Mouse (Mus musculus) left cerebral cortex, postnatal 14 days (tissue): ENCODE results near the gene Cd200r1. TPM values are rescaled to one million over a fixed set of nuclear protein-coding genes. Genes with fewer than 3 reads are reported as not detected.
"Not testable (repeated sequence)": the region's sequence is repeated elsewhere in the genome, so short reads cannot be mapped to it uniquely, and the experiment has no call there.

ENCODE experiments used
- DNase-seq, 2 experiments: peaks; one replicate each; pipeline ENCODE4 v3.0.0; 2021 to 2022; ENCODE audit warnings: low spot score in 2 of 2, mixed read lengths in 1 of 2
- intact Hi-C: fragments of 180-260 bp; cut with DNase I; formaldehyde crosslinking; loops from one replicate; pipeline ENCODE4 v1.15.1; 2025
- total RNA-seq, 2 experiments: library from RNA; stranded (reverse); gene quantifications; 2 replicates each; pipeline ENCODE4 v1.2.3; 2021

Gene Cd200r1
- total RNA-seq, 2 experiments from 2014 or later = 0.59 to 0.90 TPM

- intact Hi-C loops = loop anchor here (10.0 kb wide), 1 partner anchor 659 kb away; the partner anchor contains the start of gene Cd200
- DNase-seq = peak; percentile 87 to 90
Measured at GRCm38 (mm10) chr16:44745866-44746562, 19.5 kb upstream of the Cd200r1 start, which contains the start of gene Gtpbp8. Gene Gtpbp8 (minus strand): TSS chr16:44746363.

GRCm38 (mm10) chr16:44748007-44748406 lies 17.5 kb upstream of the Cd200r1 start:
- intact Hi-C loops = loop anchor here (10.0 kb wide), 1 partner anchor 657 kb away; the partner anchor contains the start of gene Cd200

GRCm38 (mm10) chr16:44757700-44758099 lies 7.8 kb upstream of the Cd200r1 start:
- intact Hi-C loops = no loop called here
- DNase-seq = no peak

More at GRCm38 (mm10) chr16:44748007-44748406, 17.5 kb upstream of the Cd200r1 start:
- no peak for DNase-seq

- no peak for DNase-seq
- intact Hi-C loops = no loop called here
Measured at GRCm38 (mm10) chr16:44761811-44762210, 3.7 kb upstream of the Cd200r1 start.

- DNase-seq = peak in 1 of 2 experiments; percentile 20
- intact Hi-C loops = no loop called here
Measured at GRCm38 (mm10) chr16:44766320-44766892, 870 bp downstream of the Cd200r1 start.

- intact Hi-C loops = no loop called here
- no peak for DNase-seq
Measured at GRCm38 (mm10) chr16:44767506-44767905, 2.0 kb downstream of the Cd200r1 start.

- DNase-seq = no peak
- intact Hi-C loops = loop anchor here (2.0 kb wide), 1 partner anchor 321 kb away; no protein-coding TSS in a partner anchor
Measured at GRCm38 (mm10) chr16:44767967-44768366, 2.4 kb downstream of the Cd200r1 start.

- intact Hi-C loops = no loop called here
Measured at GRCm38 (mm10) chr16:44772577-44772976, 7.0 kb downstream of the Cd200r1 start.

GRCm38 (mm10) chr16:44773673-44774072 lies 8.1 kb downstream of the Cd200r1 start:
- intact Hi-C loops = no loop called here
- DNase-seq = no peak

More at GRCm38 (mm10) chr16:44772577-44772976, 7.0 kb downstream of the Cd200r1 start:
- no peak for DNase-seq

GRCm38 (mm10) chr16:44774201-44774600 lies 8.7 kb downstream of the Cd200r1 start:
- intact Hi-C loops = no loop called here
- no peak for DNase-seq

- intact Hi-C loops = no loop called here
- peak in 1 of 2 experiments; percentile 22 for DNase-seq
Measured at GRCm38 (mm10) chr16:44778538-44779147, 13.1 kb downstream of the Cd200r1 start.

GRCm38 (mm10) chr16:44779494-44779893 lies 14.0 kb downstream of the Cd200r1 start:
- intact Hi-C loops = no loop called here
- DNase-seq = no peak

GRCm38 (mm10) chr16:44780751-44781150 lies 15.2 kb downstream of the Cd200r1 start:
- no peak for DNase-seq
- intact Hi-C loops = no loop called here

GRCm38 (mm10) chr16:44786934-44787333 lies 21.4 kb downstream of the Cd200r1 start:
- intact Hi-C loops = no loop called here
- no peak for DNase-seq

- no peak for DNase-seq
Measured at GRCm38 (mm10) chr16:44794416-44794815, 28.9 kb downstream of the Cd200r1 start.

GRCm38 (mm10) chr16:44805976-44806375 lies 40.4 kb downstream of the Cd200r1 start:
- no peak for DNase-seq
- intact Hi-C loops = loop anchor here (5.0 kb wide), 1 partner anchor 66 kb away; no protein-coding TSS in a partner anchor

More at GRCm38 (mm10) chr16:44794416-44794815, 28.9 kb downstream of the Cd200r1 start:
- intact Hi-C loops = no loop called here

- DNase-seq, intact Hi-C loops: not testable (repeated sequence)
Measured at GRCm38 (mm10) chr16:44810223-44810622, 44.7 kb downstream of the Cd200r1 start.

GRCm38 (mm10) chr16:44811544-44811943 lies 46.0 kb downstream of the Cd200r1 start, which contains the start of gene Cd200r4:
Gene Cd200r4 (plus strand): TSS chr16:44811733.
- no peak for DNase-seq
- intact Hi-C loops = no loop called here

GRCm38 (mm10) chr16:44812468-44813065 lies 47.0 kb downstream of the Cd200r1 start:
- intact Hi-C loops = no loop called here
- DNase-seq = no peak

- no peak for DNase-seq
- intact Hi-C loops = no loop called here
Measured at GRCm38 (mm10) chr16:44818010-44818409, 52.5 kb downstream of the Cd200r1 start.
